7 mouse cellular contexts compared by ENCODE assay signal in the genomic region with DNA sequence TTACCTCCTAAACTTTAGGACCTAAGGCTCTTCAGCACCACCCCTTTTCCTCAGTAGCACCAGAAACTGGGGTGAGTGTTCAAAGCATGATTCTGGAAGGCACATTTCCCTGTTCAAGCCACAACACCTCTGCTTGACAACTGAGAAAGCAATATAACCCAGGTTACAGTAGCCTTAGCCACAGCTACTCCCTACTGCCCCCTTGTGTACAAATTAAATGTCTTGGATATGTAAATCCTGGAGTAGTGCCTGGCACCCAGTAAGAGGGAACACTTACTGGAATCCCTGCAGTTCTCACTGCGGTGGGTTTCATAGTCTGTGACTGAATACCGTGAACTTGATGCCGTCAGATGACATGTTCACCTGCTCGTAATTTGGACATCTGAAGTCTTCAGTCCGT.
DNase-seq lines count a peak whose midpoint lies in the region; ATAC-seq and TF ChIP-seq lines count a peak whose summit lies in the region.

No protein-coding gene starts in this region.

- no peak overlapping the region for H3K4me2 ChIP-seq in forebrain, postnatal 0 days (ENCODE audit: low read depth)

- intact Hi-C loops in left cerebral cortex, postnatal 14 days (cut with DNase I) = no loop called here
- intact Hi-C loops in left cerebral cortex, postnatal 4 days (cut with DNase I) = no loop called here

- no peaks in the 10 kb centered on the region for H3K27me3 ChIP-seq in forebrain, postnatal 0 days (ENCODE audit: insufficient read depth, low read length)

- ATAC-seq in forebrain, postnatal 0 days = peak; percentile 30; the same call in 1 of the 2 replicates

- H3K36me3 ChIP-seq in ES-E14 (ENCODE audit: control insufficient read depth, insufficient read depth, low read length, poor library complexity, severe bottlenecking) = no peaks in the 10 kb centered on the region
- H3K36me3 ChIP-seq in forebrain, postnatal 0 days (ENCODE audit: insufficient read depth) = no peaks in the 10 kb centered on the region

- H3K4me3 ChIP-seq in ES-E14 (ENCODE audit: insufficient read depth in 1 of 2, low read depth in 1 of 2, low read length in 2 of 2, poor library complexity in 1 of 2, severe bottlenecking in 1 of 2) = no peak overlapping the region
- H3K4me3 ChIP-seq in forebrain, postnatal 0 days (ENCODE audit: low read depth, low read length) = no peak overlapping the region

- peak; percentile 78 for TF ChIP-seq CTCF in forebrain, postnatal 0 days (IDR thresholded peaks at IDR 0.05; ENCODE audit: low read depth)

- H3K4me1 ChIP-seq in ES-E14 (ENCODE audit: control insufficient read depth in 2 of 2, insufficient read depth in 2 of 2, low read length in 2 of 2, poor library complexity in 1 of 2) = peaks cover 3 to 10% of the 10 kb centered on the region in 2 experiments; a peak in 3 of 4 replicates
- peaks cover 9% of the 10 kb centered on the region; the same call in 1 of the 2 replicates for H3K4me1 ChIP-seq in forebrain, postnatal 0 days (ENCODE audit: insufficient read depth)

- H3K9me3 ChIP-seq in ES-E14 (ENCODE audit: control insufficient read depth, insufficient read depth, low read depth, low read length) = no peaks in the 10 kb centered on the region
- no peaks in the 10 kb centered on the region for H3K9me3 ChIP-seq in forebrain, postnatal 0 days (ENCODE audit: low read length)

- in situ Hi-C loops in ES-E14 (cut with MboI; ENCODE audit: low sequenced_read_pairs in 2 of 2, unreplicated experiment in 2 of 2) = no loop called here

- peak; percentile 41 to 89 for DNase-seq in left cerebral cortex, postnatal 14 days (ENCODE audit: low spot score in 2 of 2)
- DNase-seq in left cerebral cortex, postnatal 4 days = no peak
- peak; percentile 64 for DNase-seq in ES-E14 (ENCODE audit: low read depth, low spot score)
- DNase-seq in c-Kit-negative CD71-positive TER-119-positive erythroid progenitor cells, embryonic 14.5 days (ENCODE audit: low read depth, low spot score) = peak; percentile 5
- peak; percentile 68 for DNase-seq in forebrain, postnatal 0 days
- DNase-seq in naive thymus-derived CD4-positive, alpha-beta T cell, adult 2 months (ENCODE audit: low read depth) = peak; percentile 61
- DNase-seq in yolk sac, embryonic 10.5 days (ENCODE audit: low spot score) = no peak

- H3K9ac ChIP-seq in ES-E14 (ENCODE audit: insufficient read depth, low read depth, low read length, poor library complexity, severe bottlenecking) = no peak overlapping the region
- no peak overlapping the region for H3K9ac ChIP-seq in forebrain, postnatal 0 days

- no peak overlapping the region for H3K27ac ChIP-seq in ES-E14 (ENCODE audit: insufficient read depth, low read depth, low read length, poor library complexity, severe bottlenecking)
- no peak overlapping the region for H3K27ac ChIP-seq in forebrain, postnatal 0 days (ENCODE audit: low read depth, low read length)

- whole genome bisulfite sequencing in forebrain, postnatal 0 days = 32% methylated on average over 5 of the region's 5 CpGs

TF ChIP-seq in ES-E14, 5 proteins besides CTCF, POLR2A, EP300 and RAD21:
- TF ChIP-seq CHD2 (IDR thresholded peaks at IDR 0.05; ENCODE audit: low read depth, low read length) (no peak), ZNF384 (IDR thresholded peaks at IDR 0.05; ENCODE audit: low read depth, low read length) (no peak), HCFC1 (IDR thresholded peaks at IDR 0.05; ENCODE audit: borderline replicate concordance, insufficient read depth, low read length) (no peak), MAFK (IDR thresholded peaks at IDR 0.05; ENCODE audit: insufficient read depth, low read depth, low read length) (no peak), ZC3H11A (IDR thresholded peaks at IDR 0.05; ENCODE audit: borderline replicate concordance, low read depth, low read length) (no peak)

Comparison
In these comparisons a context has a peak if more than half of its experiments do, and no peak if none do; other contexts are left out.
1. DNase-seq: peak in left cerebral cortex, postnatal 14 days (2 of 2), ES-E14 (single experiment), c-Kit-negative CD71-positive TER-119-positive erythroid progenitor cells, embryonic 14.5 days (single experiment), forebrain, postnatal 0 days (single experiment) and naive thymus-derived CD4-positive, alpha-beta T cell, adult 2 months (single experiment); none in left cerebral cortex, postnatal 4 days (single experiment) and yolk sac, embryonic 10.5 days (single experiment).